Mouse (Mus musculus) heart, postnatal 10 days (tissue): Measurements from ENCODE around the gene Capn2. TPM values are rescaled to one million over a fixed set of nuclear protein-coding genes. Genes with fewer than 3 reads are reported as not detected.
A peak's percentile ranks its signal among the peaks of the same experiment; 100 is the strongest.

Experiments
- DNase-seq, 2 experiments: peaks; one replicate each; pipeline ENCODE4 v3.0.0; 2021
- intact Hi-C: fragments of 180-260 bp; cut with DNase I; formaldehyde crosslinking; loops from one replicate; pipeline ENCODE4 v1.15.1; 2025
- total RNA-seq, 2 experiments: library from RNA; stranded (reverse); gene quantifications; 2 replicates each; pipeline ENCODE4 v1.2.3; 2021

Gene Capn2
- total RNA-seq, result 10 to 100 TPM; 87.8 to 91.2 TPM

DNA sequence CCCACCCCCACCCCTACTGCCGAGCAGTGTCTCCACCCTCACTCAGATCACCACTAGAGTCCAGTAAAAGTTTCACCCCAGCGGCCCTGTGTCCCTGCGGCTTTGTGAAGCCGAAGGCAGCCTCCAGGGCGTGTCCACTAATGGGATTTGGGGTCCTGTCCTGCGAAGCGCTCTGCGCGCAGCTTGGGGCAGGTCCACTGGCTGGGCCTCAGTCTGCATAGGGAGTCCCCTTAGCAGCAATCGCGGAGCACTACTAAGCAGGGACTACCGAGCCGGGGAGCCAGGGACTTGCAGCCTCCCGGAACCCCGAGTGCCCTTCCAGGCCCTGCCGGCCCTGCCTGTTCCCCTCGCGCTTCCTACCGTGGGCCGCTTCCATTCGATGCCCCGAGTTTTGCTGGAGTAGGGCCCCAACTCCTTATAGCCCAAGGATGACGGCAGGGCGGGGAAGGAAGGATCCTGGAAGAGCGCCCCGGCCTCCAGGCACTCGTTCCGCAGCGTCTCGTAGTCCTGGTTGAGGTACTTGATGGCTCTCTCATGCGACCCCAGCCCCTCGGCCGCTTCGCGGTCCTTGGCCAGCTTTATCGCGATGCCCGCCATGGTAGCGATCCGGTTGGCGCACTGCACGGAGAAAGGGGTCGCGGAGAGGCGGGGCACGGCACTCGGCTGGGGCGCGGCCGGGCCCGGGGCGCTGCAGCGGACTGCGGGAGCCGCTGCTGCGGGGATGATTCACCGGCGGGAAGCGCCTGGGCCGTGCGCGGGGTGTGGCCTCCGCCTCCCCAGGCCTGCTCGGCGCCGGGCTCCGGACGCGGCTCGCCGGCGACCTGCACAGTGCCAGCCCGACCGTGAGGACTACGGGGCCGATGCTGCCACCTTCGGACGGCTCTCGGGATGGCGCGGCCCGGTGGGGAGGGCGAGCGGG lies at the start of gene Capn2:
TSS of gene Capn2 (minus strand) at position 851 of the 919 bp plus-strand sequence.
- intact Hi-C loops, result loop anchor here (1.0 kb wide), 3 partner anchors 17 to 27 kb away; no protein-coding TSS in a partner anchor
- DNase-seq, result peak; percentile 90 to 91

DNA sequence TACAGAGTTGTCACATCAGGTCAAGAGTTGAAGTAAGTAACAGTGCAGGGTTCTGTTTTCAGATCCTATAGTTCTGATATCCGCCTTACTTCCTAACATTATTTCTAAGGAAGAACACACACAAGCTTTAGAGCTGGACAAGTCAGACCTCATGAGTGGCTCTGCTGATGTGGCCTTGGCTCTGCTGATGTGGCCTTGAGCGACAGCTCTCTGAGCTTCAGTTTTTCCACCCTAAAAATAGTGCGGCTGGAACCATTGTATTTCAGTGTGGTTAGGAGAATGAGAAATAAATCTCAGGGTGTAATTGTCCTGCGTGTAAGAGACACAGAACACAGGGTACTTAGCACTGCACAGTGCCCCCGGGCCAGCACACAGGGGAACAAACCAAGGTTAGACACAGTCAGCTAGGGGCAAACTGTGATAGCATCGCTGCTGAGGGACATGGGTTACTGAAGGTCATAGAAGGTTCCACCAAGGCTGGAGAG lies 48.0 kb upstream of the Capn2 start:
- no peak for DNase-seq
- intact Hi-C loops, result no loop called here

DNA sequence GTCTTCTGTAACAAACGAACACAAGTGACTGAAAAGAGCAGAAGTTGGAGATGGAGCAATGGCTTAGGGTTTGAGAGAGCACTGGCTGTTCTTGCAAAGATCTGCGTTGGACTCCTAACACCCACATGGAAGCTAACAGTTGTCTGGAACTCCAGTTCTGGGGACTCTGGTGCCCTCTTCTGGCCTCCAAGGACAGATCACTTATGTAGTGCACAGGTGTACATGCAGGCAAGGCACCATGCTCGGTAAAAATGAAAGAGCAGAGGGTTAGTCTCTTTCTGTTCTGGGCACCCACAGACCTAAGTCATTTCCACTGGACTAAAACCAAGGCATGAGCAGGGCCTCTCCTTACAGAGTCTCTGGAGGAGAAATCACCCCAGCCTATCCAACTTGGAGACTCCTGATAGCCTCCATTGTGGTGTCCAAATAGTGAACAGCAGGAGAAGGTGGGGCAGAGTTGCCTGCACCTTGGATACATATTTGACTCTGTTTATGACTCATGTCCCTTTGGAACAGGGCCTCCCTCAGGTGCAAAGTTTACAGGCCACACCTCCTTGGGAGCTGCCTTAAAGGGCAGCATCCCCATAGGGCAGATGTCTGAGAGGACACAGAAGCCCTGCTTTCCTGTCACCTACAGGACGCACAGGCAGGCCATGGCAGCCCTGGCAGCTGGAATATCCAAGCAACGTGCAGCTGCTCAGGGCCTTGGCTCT lies 47.2 kb upstream of the Capn2 start, which contains the start of gene Capn8:
TSS of gene Capn8 (plus strand) at position 600 of the 713 bp plus-strand sequence.
- DNase-seq, result no peak
- intact Hi-C loops, result loop anchor here (5.0 kb wide), 1 partner anchor 673 kb away; no protein-coding TSS in a partner anchor

DNA sequence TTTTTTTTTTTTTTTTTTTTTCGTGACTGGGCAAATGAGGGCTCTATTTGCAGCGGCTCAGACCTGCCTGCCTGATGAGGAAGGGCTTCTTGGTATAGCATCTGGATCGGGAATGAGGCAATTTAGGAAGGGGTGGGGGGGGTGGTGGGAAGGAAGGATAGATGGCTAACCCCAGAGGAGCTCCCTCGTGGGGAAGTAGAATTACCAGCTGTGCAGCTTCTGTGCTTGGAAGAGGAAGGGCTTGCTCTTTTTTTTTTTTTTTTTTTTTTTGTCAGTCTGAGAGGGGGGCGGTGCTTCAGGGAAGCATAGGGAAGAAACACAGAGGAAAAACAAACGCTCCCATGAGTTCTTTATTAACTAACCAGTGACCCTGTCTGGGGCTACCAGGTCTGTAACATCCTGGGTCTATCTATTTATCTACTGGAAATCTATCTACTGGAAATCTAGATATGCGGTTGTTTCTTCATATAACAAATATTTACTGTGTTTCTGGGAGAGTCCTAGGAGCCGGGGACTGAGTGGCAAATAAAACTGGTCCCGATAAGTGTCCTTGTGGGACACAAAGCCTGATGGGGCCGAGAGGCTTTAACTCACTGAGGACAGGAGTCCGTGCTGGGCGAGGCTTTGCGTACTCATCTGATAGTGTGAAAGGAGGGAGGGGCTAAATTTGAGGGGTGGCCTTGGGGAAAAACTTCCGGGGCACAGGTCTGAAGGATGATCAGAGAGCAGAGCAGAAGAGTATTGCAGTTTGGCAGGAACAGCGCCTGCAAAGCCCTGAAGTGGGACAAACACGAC lies 45.4 kb upstream of the Capn2 start:
- DNase-seq, result peak in 1 of 2 experiments; percentile 14
- intact Hi-C loops, result loop anchor here (5.0 kb wide), 1 partner anchor 675 kb away; no protein-coding TSS in a partner anchor

DNA sequence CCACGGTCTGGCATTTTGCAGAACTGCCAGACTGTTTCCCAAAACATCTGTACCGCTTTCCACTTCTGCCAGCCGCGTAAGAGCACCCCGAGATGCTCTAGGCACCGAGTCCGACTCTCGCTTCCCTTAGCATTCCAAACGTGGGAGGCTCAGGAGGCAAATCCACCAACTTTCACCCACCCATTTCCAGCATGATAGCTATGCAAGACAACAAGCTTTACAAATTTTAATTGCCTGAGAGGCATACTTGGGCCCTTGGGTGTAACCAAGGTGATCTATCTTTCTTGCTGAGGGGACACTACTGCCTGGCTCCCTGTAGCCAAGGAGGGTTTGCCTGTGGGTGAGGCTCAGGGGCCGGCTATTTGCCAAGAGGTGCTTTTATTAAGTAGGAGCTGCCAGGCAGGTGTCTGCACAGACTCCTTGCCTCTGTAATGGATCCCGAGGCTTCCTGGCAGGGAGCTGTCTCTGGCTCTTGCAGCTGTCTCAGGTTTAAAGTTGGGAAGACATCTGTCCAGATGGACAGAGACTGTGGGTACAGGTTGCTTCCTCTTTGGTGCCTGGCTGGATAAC lies 44.6 kb upstream of the Capn2 start:
- no peak for DNase-seq
- intact Hi-C loops, result loop anchor here (2.0 to 5.0 kb wide), 5 partner anchors 97 to 675 kb away; no protein-coding TSS in a partner anchor

DNA sequence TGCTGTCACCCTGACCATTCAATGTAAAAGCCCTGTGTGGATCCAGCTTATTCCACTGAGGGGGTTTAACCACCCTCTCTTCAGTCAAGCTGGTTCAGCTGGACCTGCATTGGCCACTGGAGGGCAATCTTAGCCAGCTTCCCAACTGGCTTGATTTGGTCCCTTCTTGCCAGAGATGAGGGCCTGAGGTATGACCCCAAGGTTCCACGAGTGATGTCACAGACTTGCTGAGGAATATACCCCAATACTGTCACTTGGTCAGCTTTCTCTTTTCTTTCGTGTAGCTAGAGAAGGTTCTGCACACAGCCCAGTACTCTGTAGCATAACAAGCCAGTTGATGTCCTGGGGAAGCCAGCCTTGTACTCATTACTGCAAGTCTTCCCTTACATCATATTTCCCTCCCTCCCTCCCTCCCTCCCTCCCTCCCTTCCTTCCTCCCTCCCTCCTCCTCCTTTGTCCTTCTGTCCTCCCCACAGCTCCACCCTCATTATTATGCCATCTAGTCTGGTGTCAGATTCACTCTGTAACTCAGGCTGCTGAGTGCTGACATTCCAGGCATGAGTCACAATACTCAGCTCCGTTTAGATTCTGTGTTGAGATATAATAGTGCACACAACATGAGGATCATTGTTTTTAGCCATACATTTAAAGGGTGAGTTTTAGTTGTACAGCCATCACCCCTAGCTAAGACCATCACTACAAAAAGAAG lies 43.1 kb upstream of the Capn2 start:
- intact Hi-C loops, result loop anchor here (2.0 to 5.0 kb wide), 5 partner anchors 98 to 677 kb away; no protein-coding TSS in a partner anchor
- DNase-seq, result peak; percentile 53 to 73

DNA sequence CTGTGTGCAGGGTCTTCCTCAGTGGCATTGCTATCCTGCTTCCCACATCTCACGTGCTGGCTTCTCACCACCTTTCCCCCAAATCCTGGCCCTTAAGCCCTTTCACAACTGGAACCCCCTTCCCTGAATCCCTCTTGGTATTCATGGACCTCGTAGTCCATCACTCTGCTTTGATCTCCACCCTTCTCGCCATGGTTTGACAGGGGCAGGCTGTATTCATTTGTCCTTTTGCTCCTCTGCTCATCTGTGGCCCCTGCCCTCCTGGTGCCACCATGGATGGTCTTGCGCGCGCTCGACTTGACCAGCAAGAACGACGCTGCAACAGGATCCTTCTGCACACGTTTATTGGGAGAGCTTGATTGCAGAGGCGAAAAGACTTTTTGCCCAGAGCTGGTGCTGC lies 42.1 kb upstream of the Capn2 start:
- no peak for DNase-seq
- intact Hi-C loops, result loop anchor here (5.0 kb wide), 1 partner anchor 713 kb away; no protein-coding TSS in a partner anchor

DNA sequence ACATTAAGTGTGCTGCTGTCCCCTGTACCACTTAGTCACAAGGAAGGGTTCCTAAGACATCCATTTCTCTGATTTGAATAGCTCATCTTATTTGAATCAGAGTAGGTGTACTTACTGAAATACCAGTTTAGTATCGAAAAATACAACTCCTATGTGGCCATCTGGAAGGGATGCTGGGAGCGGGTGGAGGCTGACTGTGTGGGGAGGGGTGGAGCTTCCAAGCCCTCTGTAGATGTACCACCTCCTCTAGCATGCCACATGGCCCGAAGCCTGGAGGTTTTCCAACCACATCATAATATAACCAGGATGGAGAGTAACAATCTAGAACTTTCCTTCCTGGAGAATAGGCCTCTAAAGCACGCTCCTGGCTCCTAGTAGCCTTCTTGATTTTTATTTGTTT lies 40.9 kb upstream of the Capn2 start:
- intact Hi-C loops, result loop anchor here (5.0 kb wide), 1 partner anchor 714 kb away; no protein-coding TSS in a partner anchor

DNA sequence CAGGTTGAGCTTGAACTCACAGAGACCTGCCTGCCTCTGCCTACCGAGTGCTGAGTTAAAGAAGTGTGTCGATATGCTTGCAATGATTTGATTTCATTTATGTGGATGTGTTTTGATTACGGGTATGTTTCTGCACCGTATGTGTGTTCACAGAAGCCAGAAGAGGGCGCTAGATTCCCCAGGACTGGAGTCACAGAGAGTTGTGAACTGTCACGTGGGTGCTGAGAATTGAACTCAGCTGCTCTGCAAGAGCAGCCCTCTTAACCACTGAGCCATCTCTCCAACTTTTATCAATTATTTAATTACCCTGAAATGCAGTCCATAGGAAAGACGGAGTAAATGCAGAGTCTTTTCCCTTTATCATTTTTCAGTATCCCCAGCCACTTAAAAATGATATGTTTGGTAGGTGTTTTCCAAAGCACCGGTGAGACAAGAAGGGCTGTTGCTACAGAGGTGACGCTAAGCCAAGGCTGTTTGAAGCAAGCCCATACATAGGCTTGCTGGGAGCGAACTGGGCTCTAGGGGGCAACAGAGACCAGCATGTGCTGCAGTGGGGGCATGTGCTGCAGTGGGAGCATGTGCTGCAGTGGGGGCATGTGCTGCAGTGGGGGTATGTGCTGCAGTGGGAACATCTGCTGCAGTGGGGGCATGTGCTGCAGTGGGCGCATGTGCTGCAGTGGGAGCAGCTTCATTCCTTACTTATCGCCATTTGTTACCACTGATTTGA lies 36.4 kb upstream of the Capn2 start:
- intact Hi-C loops, result loop anchor here (1.0 kb wide), 1 partner anchor 406 kb away; no protein-coding TSS in a partner anchor
- peak; percentile 54 to 72 for DNase-seq

More for the DNA sequence above, 40.9 kb upstream of the Capn2 start:
- DNase-seq, result no peak

DNA sequence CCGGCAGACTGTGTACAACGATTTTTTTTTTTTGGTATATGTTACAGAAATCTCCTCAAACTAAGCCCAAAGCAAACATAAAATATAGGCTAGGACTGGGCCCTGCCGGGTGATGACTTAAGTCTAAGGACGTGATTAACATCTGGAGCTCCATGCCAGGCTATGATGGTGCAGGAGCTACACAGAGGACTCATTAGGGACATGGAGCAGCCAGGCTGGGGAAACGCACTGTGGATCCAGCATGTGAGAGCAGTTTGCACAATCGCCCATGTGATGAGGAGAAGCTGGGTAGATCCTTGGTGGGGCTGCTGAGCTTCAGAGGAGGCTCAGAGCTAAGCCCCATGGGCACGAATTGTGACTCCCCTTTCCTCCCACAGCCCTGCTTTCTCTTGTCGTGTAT lies 33.4 kb upstream of the Capn2 start:
- intact Hi-C loops, result no loop called here
- no peak for DNase-seq

DNA sequence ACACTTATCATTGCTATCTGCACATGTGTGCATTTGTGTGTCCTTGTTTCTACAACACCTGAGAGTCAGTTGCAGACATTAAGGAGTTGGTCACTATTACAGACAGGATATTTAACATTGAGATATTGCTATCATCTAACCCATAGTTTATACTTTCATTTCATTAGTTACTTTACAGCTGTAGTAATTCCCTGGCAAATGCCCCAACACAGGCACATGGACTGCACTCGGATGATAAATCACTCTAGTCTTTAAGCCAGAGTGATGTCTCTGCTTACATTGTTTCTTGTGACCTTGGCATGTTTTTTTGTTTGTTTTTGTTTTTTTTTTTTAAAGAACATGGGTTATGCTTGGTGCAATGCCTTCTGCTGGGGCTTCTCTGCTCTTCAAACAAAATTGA lies 26.5 kb upstream of the Capn2 start:
- intact Hi-C loops, result no loop called here
- DNase-seq, result no peak

DNA sequence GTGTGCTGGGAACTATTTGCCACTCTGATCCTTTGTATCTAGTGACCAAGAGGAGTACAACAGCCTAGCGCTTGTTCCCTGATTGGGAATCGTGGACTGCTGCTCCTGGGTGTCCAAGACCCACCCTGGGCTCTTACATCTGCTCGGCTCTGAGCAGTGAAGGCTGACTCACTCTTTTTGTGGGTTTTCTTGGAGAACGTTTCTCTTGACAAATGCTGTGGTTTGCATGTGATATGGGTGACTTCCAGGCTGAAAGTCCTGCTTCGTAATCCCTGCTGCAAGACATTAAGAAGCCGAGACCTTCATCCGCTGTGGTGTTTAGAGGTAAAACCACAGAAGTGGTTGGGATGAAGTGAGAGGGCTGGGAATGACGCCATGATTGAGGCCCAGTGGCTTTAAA lies 25.7 kb upstream of the Capn2 start:
- intact Hi-C loops, result no loop called here
- no peak for DNase-seq

DNA sequence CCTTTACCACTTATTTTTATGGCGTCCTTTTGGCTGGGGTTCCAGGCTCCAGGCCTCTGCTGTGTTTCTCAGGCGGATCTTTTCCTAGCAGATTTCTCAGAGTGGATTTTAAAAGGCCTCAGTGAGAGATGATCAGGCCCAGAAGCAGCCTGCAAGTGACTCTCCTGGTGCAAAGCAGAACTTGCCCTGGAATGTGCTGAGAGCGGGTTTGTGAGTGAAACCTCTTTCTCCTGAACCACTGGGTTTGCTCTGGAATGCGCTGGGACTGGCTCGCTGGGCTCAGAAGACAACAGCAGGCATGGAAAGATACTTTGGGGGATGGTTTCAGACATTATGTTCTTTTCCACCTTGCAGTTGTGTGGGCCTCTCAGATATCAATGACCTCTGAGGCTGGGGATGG lies 24.7 kb upstream of the Capn2 start:
- DNase-seq, result no peak
- intact Hi-C loops, result no loop called here

DNA sequence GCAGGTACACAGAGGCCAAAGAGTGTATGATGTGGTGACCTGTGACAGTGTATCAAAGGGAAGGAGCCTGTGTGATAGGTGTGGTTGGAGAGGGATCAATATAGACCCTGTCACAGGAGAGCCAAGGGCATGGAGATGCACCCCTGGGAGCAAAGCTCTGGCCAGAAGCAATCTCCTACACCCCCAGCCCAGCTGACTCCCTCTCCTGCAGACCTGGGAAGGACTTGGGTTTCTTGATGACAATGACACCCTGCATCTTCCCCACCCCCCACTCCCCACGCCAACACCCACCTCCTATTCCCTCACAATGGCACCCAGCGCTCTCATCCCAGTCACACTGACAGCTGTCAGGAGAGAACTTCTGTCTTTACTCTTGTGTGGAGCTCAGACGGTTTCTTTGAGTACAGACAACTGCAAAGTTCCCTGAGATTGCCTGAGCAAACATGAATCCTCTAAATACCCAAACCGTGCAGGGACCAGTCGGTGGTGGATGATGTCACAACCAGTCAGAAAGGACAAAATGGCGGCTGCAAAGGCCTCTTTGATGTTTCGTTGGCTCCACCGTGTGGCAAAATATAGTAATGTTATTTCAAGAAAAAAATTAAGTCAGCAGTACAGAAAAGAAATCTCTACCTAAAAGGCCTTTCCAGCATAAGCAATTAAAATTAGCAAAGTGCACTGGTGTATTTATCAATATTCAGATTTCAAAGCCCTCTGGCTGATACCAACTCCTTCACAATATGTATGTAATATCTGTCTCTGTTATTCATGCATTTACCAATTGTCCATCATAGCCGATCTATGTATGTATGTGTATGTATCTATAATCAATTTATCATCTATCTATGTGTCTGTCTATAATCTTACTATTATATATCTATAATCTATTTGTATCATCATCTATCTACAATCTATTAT lies 21.9 kb upstream of the Capn2 start:
- intact Hi-C loops, result loop anchor here (1.0 to 5.0 kb wide), 4 partner anchors 22 to 397 kb away; partner anchors contain the start of gene Capn2
- peak; percentile 84 to 89 for DNase-seq

DNA sequence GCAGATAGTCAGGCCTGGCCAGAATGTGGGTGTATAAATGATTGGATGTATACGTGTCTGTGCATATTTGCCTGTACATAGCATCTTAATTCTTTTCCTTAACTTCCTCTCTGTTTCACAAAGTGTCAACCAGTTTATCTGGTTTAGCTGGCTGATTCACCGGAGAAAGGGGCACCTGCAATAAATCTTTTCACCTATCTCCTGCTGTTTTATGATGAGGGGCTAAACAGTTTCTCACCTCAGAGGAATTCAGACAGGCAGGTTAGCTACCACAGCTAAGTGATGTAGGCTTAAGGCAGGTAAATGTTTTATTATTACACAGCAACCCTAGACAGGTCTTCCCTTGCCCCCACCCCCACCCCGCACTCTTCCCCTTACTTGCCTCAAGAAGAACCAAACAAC lies 17.7 kb upstream of the Capn2 start:
- DNase-seq, result no peak
- intact Hi-C loops, result loop anchor here (5.0 kb wide), 1 partner anchor 393 kb away; no protein-coding TSS in a partner anchor

DNA sequence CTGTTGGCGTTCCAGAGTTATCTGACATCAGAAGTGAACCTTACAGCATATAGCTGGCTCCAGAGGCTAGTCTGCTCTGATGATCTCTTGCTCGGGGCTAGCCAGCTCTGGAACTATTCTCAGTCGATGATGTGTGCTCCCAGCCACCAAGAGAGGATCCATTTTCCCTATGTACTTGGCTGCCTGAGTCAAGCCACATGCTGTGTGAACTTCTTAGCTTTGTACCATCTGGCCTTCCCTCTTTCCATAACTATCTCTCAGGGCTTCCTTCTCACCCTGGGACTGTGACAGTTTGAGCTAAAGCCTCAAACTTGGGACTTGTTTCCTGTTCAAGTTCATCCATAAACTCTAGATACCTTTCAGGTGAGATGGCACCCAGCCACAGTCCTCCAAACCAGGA lies 16.2 kb upstream of the Capn2 start:
- intact Hi-C loops, result no loop called here
- no peak for DNase-seq
